Comparison of ENCODE assay signal across 10 mouse cellular contexts in genomic region chr11:5877421-5877820, GRCm38 (mm10). TPM values are rescaled to one million over a fixed set of nuclear protein-coding genes. Genes with fewer than 3 reads are reported as not detected.
DNase-seq lines count a peak whose midpoint lies in the region; ATAC-seq and TF ChIP-seq lines count a peak whose summit lies in the region.
"Had no signal": no experiment of that assay in that cellular context is flagged by ENCODE, and none has a peak within 500 bp of the region (broad histone marks: within the 10 kb centered on the region; RNA-seq: fewer than 3 reads in every experiment).

No protein-coding gene starts in this region.

- H3K9me3 ChIP-seq in kidney, postnatal 0 days (replicated peaks; ENCODE audit: low read length) = no peaks in the 10 kb centered on the region
- H3K9me3 ChIP-seq in hindbrain, embryonic 16.5 days (ENCODE audit: control insufficient read depth, low read length) = no peaks in the 10 kb centered on the region
- H3K9me3 ChIP-seq in midbrain, embryonic 16.5 days (replicated peaks; ENCODE audit: control insufficient read depth, low read length, poor library complexity, severe bottlenecking) = no peaks in the 10 kb centered on the region

- no peak for TF ChIP-seq CTCF in kidney, postnatal 0 days (IDR thresholded peaks at IDR 0.05; ENCODE audit: low read depth)

- H3K4me1 ChIP-seq in kidney, postnatal 0 days (replicated peaks; ENCODE audit: insufficient read depth, low read length) = peaks cover 10% of the 10 kb centered on the region; the same call in 1 of the 2 replicates
- H3K4me1 ChIP-seq in brown adipose tissue, adult 24 weeks (ENCODE audit: control insufficient read depth, insufficient read depth, insufficient read length, low read length) = no peaks in the 10 kb centered on the region
- peaks cover 17% of the 10 kb centered on the region for H3K4me1 ChIP-seq in hindbrain, embryonic 16.5 days (ENCODE audit: control insufficient read depth, insufficient read depth, low read depth, low read length)
- H3K4me1 ChIP-seq in midbrain, embryonic 16.5 days (ENCODE audit: control insufficient read depth, insufficient read depth, low read length) = peaks cover 16% of the 10 kb centered on the region

- H3K36me3 ChIP-seq in kidney, postnatal 0 days (ENCODE audit: insufficient read depth, low read length) = peaks cover 32% of the 10 kb centered on the region
- peaks cover 22% of the 10 kb centered on the region for H3K36me3 ChIP-seq in hindbrain, embryonic 16.5 days (ENCODE audit: control insufficient read depth, insufficient read depth, low read length)
- H3K36me3 ChIP-seq in midbrain, embryonic 16.5 days (ENCODE audit: control insufficient read depth, insufficient read depth, low read length) = peaks cover 16% of the 10 kb centered on the region; the same call in 1 of the 2 replicates

- no peak for ATAC-seq in kidney, postnatal 0 days (replicated peaks; ENCODE audit: low FRiP score, low read depth)
- no peak for ATAC-seq in hindbrain, embryonic 16.5 days
- no peak for ATAC-seq in midbrain, embryonic 16.5 days

- no peaks in the 10 kb centered on the region for H3K27me3 ChIP-seq in kidney, postnatal 0 days (ENCODE audit: insufficient read depth, low read length)
- H3K27me3 ChIP-seq in hindbrain, embryonic 16.5 days (replicated peaks; ENCODE audit: control insufficient read depth, insufficient read depth, low read length) = no peaks in the 10 kb centered on the region
- no peaks in the 10 kb centered on the region for H3K27me3 ChIP-seq in midbrain, embryonic 16.5 days (ENCODE audit: control insufficient read depth, insufficient read depth, low read depth, low read length)

- no peak for DNase-seq in kidney, postnatal 0 days (ENCODE audit: low spot score)
- no peak for DNase-seq in kidney, adult 18-20 months
- DNase-seq in adrenal gland, postnatal 4 days (ENCODE audit: low spot score in 2 of 2) = no peak
- no peak for DNase-seq in embryo, embryonic 9.5 days (ENCODE audit: extremely low spot score)
- no peak for DNase-seq in right cerebral cortex, postnatal 14 days

- H3K4me3 ChIP-seq in kidney, postnatal 0 days (replicated peaks; ENCODE audit: low read depth, low read length) = peak overlapping the region; percentile 62
- peak overlapping the region; percentile 91 for H3K4me3 ChIP-seq in brown adipose tissue, adult 24 weeks (ENCODE audit: insufficient read depth, low read depth, low read length)
- H3K4me3 ChIP-seq in hindbrain, embryonic 16.5 days (ENCODE audit: low read length) = peak overlapping the region; percentile 82
- H3K4me3 ChIP-seq in midbrain, embryonic 16.5 days (ENCODE audit: low read depth, low read length) = peak overlapping the region; percentile 74

- WGBS in kidney, postnatal 0 days = 1% methylated on average over 5 of the region's 5 CpGs
- WGBS in hindbrain, embryonic 16.5 days = 2% methylated on average over 5 of the region's 5 CpGs
- WGBS in midbrain, embryonic 16.5 days = 6% methylated on average over 5 of the region's 5 CpGs

- H3K9ac ChIP-seq in kidney, postnatal 0 days (ENCODE audit: low read depth, low read length) = peak overlapping the region; percentile 69
- peak overlapping the region; percentile 78 for H3K9ac ChIP-seq in hindbrain, embryonic 16.5 days (ENCODE audit: low read depth, low read length)
- H3K9ac ChIP-seq in midbrain, embryonic 16.5 days (ENCODE audit: low read depth, low read length) = peak overlapping the region; percentile 72

- H3K27ac ChIP-seq in kidney, postnatal 0 days = no peak overlapping the region
- no peak overlapping the region for H3K27ac ChIP-seq in brown adipose tissue, adult 24 weeks (replicated peaks; ENCODE audit: low read depth, low read length)
- H3K27ac ChIP-seq in hindbrain, embryonic 16.5 days (ENCODE audit: low read depth, low read length) = no peak overlapping the region
- peak overlapping the region; percentile 53; the same call in 1 of the 2 replicates for H3K27ac ChIP-seq in midbrain, embryonic 16.5 days (ENCODE audit: low read length)

- H3K4me2 ChIP-seq in kidney, postnatal 0 days (ENCODE audit: low read length) = peak overlapping the region; percentile 82
- peak overlapping the region; percentile 76 for H3K4me2 ChIP-seq in hindbrain, embryonic 16.5 days (ENCODE audit: low read length)
- peak overlapping the region; percentile 74 for H3K4me2 ChIP-seq in midbrain, embryonic 16.5 days (ENCODE audit: low read length)

RNA-seq across cellular contexts. Expression of gene Pold2, which starts 0.7 kb away (rescaled TPM):
- 74.4 and 82.6 TPM in 2 replicates for polyA plus RNA-seq in kidney, postnatal 0 days (2015; fragmentation: Nextera tagmentation; extraction: Ambion mirVana)
- 33.6 and 43.7 TPM in 2 replicates for polyA plus RNA-seq in brown adipose tissue, adult 24 weeks (2012; ENCODE audit: insufficient read depth, insufficient read length, missing spikeins)
- polyA plus RNA-seq in hindbrain, embryonic 16.5 days (2015; fragmentation: Nextera tagmentation; extraction: Ambion mirVana) = 59.6 and 62.5 TPM in 2 replicates
- 54.0 and 57.4 TPM in 2 replicates for polyA plus RNA-seq in midbrain, embryonic 16.5 days (2015; fragmentation: Nextera tagmentation; extraction: Ambion mirVana)
- total RNA-seq in adrenal gland, postnatal 4 days (2021) = 10 to 100 TPM; 61.2 to 78.6 TPM

RNA-seq across cellular contexts. Expression of gene Aebp1, which starts 15.7 kb away (rescaled TPM):
- polyA plus RNA-seq in kidney, postnatal 0 days (2015; fragmentation: Nextera tagmentation; extraction: Ambion mirVana) = 33.9 and 38.6 TPM in 2 replicates
- 9.8 and 10.7 TPM in 2 replicates for polyA plus RNA-seq in brown adipose tissue, adult 24 weeks (2012; ENCODE audit: insufficient read depth, insufficient read length, missing spikeins)
- polyA plus RNA-seq in hindbrain, embryonic 16.5 days (2015; fragmentation: Nextera tagmentation; extraction: Ambion mirVana) = 27.4 and 35.8 TPM in 2 replicates
- polyA plus RNA-seq in midbrain, embryonic 16.5 days (2015; fragmentation: Nextera tagmentation; extraction: Ambion mirVana) = 15.6 and 16.4 TPM in 2 replicates
- total RNA-seq in adrenal gland, postnatal 4 days (2021) = 100 to 1,000 TPM; 293 to 325 TPM

RNA-seq across cellular contexts. Expression of gene Myl7, which starts 21.2 kb away (rescaled TPM):
- 1.6 and 1.9 TPM in 2 replicates for polyA plus RNA-seq in kidney, postnatal 0 days (2015; fragmentation: Nextera tagmentation; extraction: Ambion mirVana)
- not detected in 2 replicates for polyA plus RNA-seq in brown adipose tissue, adult 24 weeks (2012; ENCODE audit: insufficient read depth, insufficient read length, missing spikeins)
- 0.49 TPM in 1 of 2 replicates, not detected in the other for polyA plus RNA-seq in hindbrain, embryonic 16.5 days (2015; fragmentation: Nextera tagmentation; extraction: Ambion mirVana)
- not detected in 2 replicates for polyA plus RNA-seq in midbrain, embryonic 16.5 days (2015; fragmentation: Nextera tagmentation; extraction: Ambion mirVana)
- total RNA-seq in adrenal gland, postnatal 4 days (2021) = under 1 TPM; 0.56 to 0.76 TPM
- total RNA-seq: adrenal gland, adult 18-20 months; layer of hippocampus, adult 18-20 months had no signal

RNA-seq across cellular contexts. Expression of gene Polm, which starts 39.6 kb away (rescaled TPM):
- 7.8 and 8.7 TPM in 2 replicates for polyA plus RNA-seq in kidney, postnatal 0 days (2015; fragmentation: Nextera tagmentation; extraction: Ambion mirVana)
- 2.1 and 2.9 TPM in 2 replicates for polyA plus RNA-seq in brown adipose tissue, adult 24 weeks (2012; ENCODE audit: insufficient read depth, insufficient read length, missing spikeins)
- 5.5 and 6.1 TPM in 2 replicates for polyA plus RNA-seq in hindbrain, embryonic 16.5 days (2015; fragmentation: Nextera tagmentation; extraction: Ambion mirVana)
- 8.1 and 8.2 TPM in 2 replicates for polyA plus RNA-seq in midbrain, embryonic 16.5 days (2015; fragmentation: Nextera tagmentation; extraction: Ambion mirVana)
- 10 to 100 TPM; 15.9 to 18.3 TPM for total RNA-seq in adrenal gland, postnatal 4 days (2021)
